In the genomic region with DNA sequence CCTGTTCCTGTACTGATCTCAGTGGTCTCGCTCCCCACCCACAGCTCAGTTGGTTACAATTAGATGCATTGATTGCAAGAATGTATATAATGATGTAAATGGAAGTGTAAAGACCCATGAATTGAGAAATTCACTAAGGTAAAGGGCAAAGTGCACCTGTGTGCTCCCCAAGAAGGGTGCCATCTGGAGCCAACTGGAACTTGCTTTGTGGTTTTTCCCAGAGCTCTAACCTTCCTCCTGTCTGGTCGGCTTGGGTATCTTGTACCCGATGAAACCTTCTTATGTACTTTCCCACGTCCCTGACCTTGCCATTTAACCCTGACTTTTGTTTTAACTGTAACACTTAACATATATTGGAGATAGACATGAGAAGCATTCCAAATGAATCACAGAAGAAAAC, we compare ENCODE assay signal across 22 mouse cellular contexts. TPM values are rescaled to one million over a fixed set of nuclear protein-coding genes. Genes with fewer than 3 reads are reported as not detected.
DNase-seq lines count a peak whose midpoint lies in the region; ATAC-seq and TF ChIP-seq lines count a peak whose summit lies in the region.
"Had no signal": no experiment of that assay in that cellular context is flagged by ENCODE, and none has a peak within 500 bp of the region (broad histone marks: within the 10 kb centered on the region; RNA-seq: fewer than 3 reads in every experiment).

No protein-coding gene starts in this region.

- H3K36me3 ChIP-seq in heart, embryonic 10.5 days: no peaks in the 10 kb centered on the region
- no peaks in the 10 kb centered on the region for H3K36me3 ChIP-seq in heart, embryonic 16.5 days (ENCODE audit: control insufficient read depth, insufficient read depth)
- no peaks in the 10 kb centered on the region for H3K36me3 ChIP-seq in intestine, embryonic 16.5 days (ENCODE audit: control insufficient read depth, insufficient read depth, low read length)
- H3K36me3 ChIP-seq in intestine, postnatal 0 days (ENCODE audit: control insufficient read depth, insufficient read depth): no peaks in the 10 kb centered on the region
- H3K36me3 ChIP-seq: G1E had no signal

- H3K4me2 ChIP-seq in heart, embryonic 16.5 days (ENCODE audit: low read depth, low read length): no peak overlapping the region
- H3K4me2 ChIP-seq in intestine, embryonic 16.5 days (ENCODE audit: low read depth, low read length): no peak overlapping the region
- no peak overlapping the region for H3K4me2 ChIP-seq in intestine, postnatal 0 days (replicated peaks; ENCODE audit: low read depth)

- no peak overlapping the region for H3K4me3 ChIP-seq in heart, embryonic 10.5 days
- H3K4me3 ChIP-seq in heart, embryonic 16.5 days (ENCODE audit: low read length): no peak overlapping the region
- no peak overlapping the region for H3K4me3 ChIP-seq in intestine, embryonic 16.5 days (ENCODE audit: low read length)
- H3K4me3 ChIP-seq in intestine, postnatal 0 days (ENCODE audit: low read depth, low read length): no peak overlapping the region

- peak; percentile 61 for DNase-seq in heart, embryonic 10.5 days (ENCODE audit: low spot score)
- DNase-seq in heart, postnatal 4 days: no peak
- no peak for DNase-seq in heart, adult 18-20 months
- DNase-seq in testis, postnatal 10 days (ENCODE audit: low spot score): peak; percentile 35
- DNase-seq in testis, postnatal 14 days (ENCODE audit: low spot score): no peak
- DNase-seq: adrenal gland, adult 2 months; adrenal gland, adult 8-10 months; adrenal gland, postnatal 10 days; adrenal gland, postnatal 25 days; adrenal gland, postnatal 36 days; B cell, adult 2 months; cerebellum, adult 11 months; cerebellum, adult 11-12 months had no signal

- peaks cover 4% of the 10 kb centered on the region; the same call in 1 of the 2 replicates for H3K27me3 ChIP-seq in heart, embryonic 10.5 days (ENCODE audit: insufficient read depth, poor library complexity, severe bottlenecking)
- H3K27me3 ChIP-seq in heart, embryonic 16.5 days (ENCODE audit: control insufficient read depth, insufficient read depth, low read length): no peaks in the 10 kb centered on the region
- H3K27me3 ChIP-seq in intestine, embryonic 16.5 days (replicated peaks; ENCODE audit: control insufficient read depth, insufficient read depth, low read length): no peaks in the 10 kb centered on the region; the same call in 1 of the 2 replicates
- H3K27me3 ChIP-seq in intestine, postnatal 0 days (replicated peaks; ENCODE audit: control insufficient read depth, insufficient read depth, low read length): no peaks in the 10 kb centered on the region
- H3K27me3 ChIP-seq: CH12.LX, Patski had no signal

- no peak overlapping the region for H3K27ac ChIP-seq in heart, embryonic 10.5 days
- H3K27ac ChIP-seq in heart, embryonic 16.5 days (ENCODE audit: low read length): 0 out of 2 replicates have a peak overlapping the region, but pooled peaks have one; percentile 23
- no peak overlapping the region for H3K27ac ChIP-seq in intestine, embryonic 16.5 days (ENCODE audit: low read length)
- no peak overlapping the region for H3K27ac ChIP-seq in intestine, postnatal 0 days (ENCODE audit: low read depth, low read length)

- H3K9ac ChIP-seq in heart, embryonic 16.5 days (ENCODE audit: low read length): no peak overlapping the region
- H3K9ac ChIP-seq in intestine, embryonic 16.5 days (ENCODE audit: low read depth, low read length): no peak overlapping the region
- H3K9ac ChIP-seq in intestine, postnatal 0 days (ENCODE audit: low read depth, low read length): no peak overlapping the region

- TF ChIP-seq CTCF in intestine, postnatal 0 days (IDR thresholded peaks at IDR 0.05; ENCODE audit: low read depth): no peak

- peaks cover 4% of the 10 kb centered on the region; the same call in 1 of the 2 replicates for H3K4me1 ChIP-seq in heart, embryonic 10.5 days
- no peaks in the 10 kb centered on the region for H3K4me1 ChIP-seq in heart, embryonic 16.5 days (ENCODE audit: control insufficient read depth, insufficient read depth, low read length)
- H3K4me1 ChIP-seq in intestine, embryonic 16.5 days (ENCODE audit: control insufficient read depth, insufficient read depth, low read length): no peaks in the 10 kb centered on the region
- 0 out of 2 replicates have a peak, but pooled peaks cover 2% of the 10 kb centered on the region for H3K4me1 ChIP-seq in intestine, postnatal 0 days (replicated peaks; ENCODE audit: control insufficient read depth, insufficient read depth, low read length)

- H3K9me3 ChIP-seq in heart, embryonic 10.5 days: no peaks in the 10 kb centered on the region
- 0 out of 2 replicates have a peak, but pooled peaks cover 2% of the 10 kb centered on the region for H3K9me3 ChIP-seq in heart, embryonic 16.5 days (replicated peaks; ENCODE audit: control insufficient read depth, low read length)
- no peaks in the 10 kb centered on the region for H3K9me3 ChIP-seq in intestine, embryonic 16.5 days (ENCODE audit: control insufficient read depth, low read length)
- H3K9me3 ChIP-seq in intestine, postnatal 0 days (ENCODE audit: control insufficient read depth): no peaks in the 10 kb centered on the region
- H3K9me3 ChIP-seq: G1E had no signal

- 71% methylated on average over 4 of the region's 4 CpGs for WGBS in heart, embryonic 10.5 days
- 56% methylated on average over 4 of the region's 4 CpGs for WGBS in heart, embryonic 16.5 days
- WGBS in intestine, embryonic 16.5 days: 68% methylated on average over 4 of the region's 4 CpGs
- WGBS in intestine, postnatal 0 days: 66% methylated on average over 4 of the region's 4 CpGs

- ATAC-seq in heart, embryonic 16.5 days (replicated peaks; ENCODE audit: extremely low read depth, insufficient read depth, low FRiP score): no peak
- ATAC-seq in intestine, embryonic 16.5 days: peak; percentile 68
- ATAC-seq in intestine, postnatal 0 days: no peak
- ATAC-seq: activated CD4-positive, CD25-positive, alpha-beta regulatory T cell, adult 4 months; CD4-positive, CD25-positive, alpha-beta regulatory T cell, adult 4 months; Patski had no signal

RNA-seq across cellular contexts. Expression of a gene that starts 4.6 kb away (rescaled TPM):
- polyA plus RNA-seq in heart, embryonic 10.5 days (2016; fragmentation: Nextera tagmentation; extraction: Ambion mirVana): 0.57 and 2.9 TPM in 2 replicates
- total RNA-seq in heart, postnatal 4 days (2021): 1 to 10 TPM; 3.4 to 4.1 TPM
- polyA plus RNA-seq in heart, embryonic 16.5 days (2015; fragmentation: Nextera tagmentation; extraction: Ambion mirVana): 19.4 and 32.5 TPM in 2 replicates
- total RNA-seq in heart, adult 18-20 months (2021): 1 to 10 TPM; 6.0 to 7.8 TPM
- polyA plus RNA-seq in intestine, embryonic 16.5 days (2015; fragmentation: Nextera tagmentation; extraction: Ambion mirVana): 12.2 and 13.0 TPM in 2 replicates
- polyA plus RNA-seq in intestine, postnatal 0 days (2015; fragmentation: Nextera tagmentation; extraction: Ambion mirVana): 6.7 and 6.9 TPM in 2 replicates
- polyA plus RNA-seq: C2C12 had no signal

RNA-seq across cellular contexts. Expression of a gene that starts 35.6 kb away (rescaled TPM):
- polyA plus RNA-seq in heart, embryonic 10.5 days (2016; fragmentation: Nextera tagmentation; extraction: Ambion mirVana): 3.9 and 6.6 TPM in 2 replicates
- total RNA-seq in heart, postnatal 4 days (2021): 10 to 100 TPM; 13.1 to 14.1 TPM
- 4.3 and 5.1 TPM in 2 replicates for polyA plus RNA-seq in heart, embryonic 16.5 days (2015; fragmentation: Nextera tagmentation; extraction: Ambion mirVana)
- total RNA-seq in heart, adult 18-20 months (2021): 10 to 100 TPM; 10.1 to 11.1 TPM
- polyA plus RNA-seq in intestine, embryonic 16.5 days (2015; fragmentation: Nextera tagmentation; extraction: Ambion mirVana): 12.4 and 13.2 TPM in 2 replicates
- 12.7 and 13.4 TPM in 2 replicates for polyA plus RNA-seq in intestine, postnatal 0 days (2015; fragmentation: Nextera tagmentation; extraction: Ambion mirVana)
- polyA plus RNA-seq: G1E had no signal

RNA-seq across cellular contexts. Expression of a gene that starts 46.6 kb away (rescaled TPM):
- 0.53 and 0.71 TPM in 2 replicates for polyA plus RNA-seq in heart, embryonic 10.5 days (2016; fragmentation: Nextera tagmentation; extraction: Ambion mirVana)
- total RNA-seq in heart, postnatal 4 days (2021): 10 to 100 TPM; 13.5 to 16.8 TPM
- 2.0 and 2.1 TPM in 2 replicates for polyA plus RNA-seq in heart, embryonic 16.5 days (2015; fragmentation: Nextera tagmentation; extraction: Ambion mirVana)
- total RNA-seq in heart, adult 18-20 months (2021): 10 to 100 TPM; 15.3 to 16.6 TPM
- polyA plus RNA-seq in intestine, embryonic 16.5 days (2015; fragmentation: Nextera tagmentation; extraction: Ambion mirVana): 2.3 and 2.8 TPM in 2 replicates
- polyA plus RNA-seq in intestine, postnatal 0 days (2015; fragmentation: Nextera tagmentation; extraction: Ambion mirVana): 1.6 TPM in 2 replicates
- polyA plus RNA-seq: activated CD4-positive, CD25-positive, alpha-beta regulatory T cell, adult 4 months; CD4-positive, CD25-positive, alpha-beta regulatory T cell, adult 4 months had no signal

RNA-seq across cellular contexts. Expression of a gene that starts 52.8 kb away (rescaled TPM):
- polyA plus RNA-seq in heart, embryonic 10.5 days (2016; fragmentation: Nextera tagmentation; extraction: Ambion mirVana): 13.0 and 14.9 TPM in 2 replicates
- total RNA-seq in heart, postnatal 4 days (2021): 1 to 10 TPM; 4.5 to 6.0 TPM
- polyA plus RNA-seq in heart, embryonic 16.5 days (2015; fragmentation: Nextera tagmentation; extraction: Ambion mirVana): 6.0 and 8.4 TPM in 2 replicates
- total RNA-seq in heart, adult 18-20 months (2021): 1 to 10 TPM; 2.0 to 2.2 TPM
- 3.4 and 4.1 TPM in 2 replicates for polyA plus RNA-seq in intestine, embryonic 16.5 days (2015; fragmentation: Nextera tagmentation; extraction: Ambion mirVana)
- 3.6 TPM in 2 replicates for polyA plus RNA-seq in intestine, postnatal 0 days (2015; fragmentation: Nextera tagmentation; extraction: Ambion mirVana)

Comparison
In these comparisons a context has a peak if more than half of its experiments do, and no peak if none do; other contexts are left out.
1. DNase-seq: peak in heart, embryonic 10.5 days (single experiment) and testis, postnatal 10 days (single experiment); none in heart, postnatal 4 days (single experiment), heart, adult 18-20 months (0 of 2) and testis, postnatal 14 days (single experiment).